Mouse (Mus musculus): Measurements from ENCODE around the gene Zfp738. TPM values are rescaled to one million over a fixed set of nuclear protein-coding genes. Genes with fewer than 3 reads are reported as not detected.

Gene Zfp738
- polyA plus RNA-seq, 1 experiment, result 3.6 TPM

DNA sequence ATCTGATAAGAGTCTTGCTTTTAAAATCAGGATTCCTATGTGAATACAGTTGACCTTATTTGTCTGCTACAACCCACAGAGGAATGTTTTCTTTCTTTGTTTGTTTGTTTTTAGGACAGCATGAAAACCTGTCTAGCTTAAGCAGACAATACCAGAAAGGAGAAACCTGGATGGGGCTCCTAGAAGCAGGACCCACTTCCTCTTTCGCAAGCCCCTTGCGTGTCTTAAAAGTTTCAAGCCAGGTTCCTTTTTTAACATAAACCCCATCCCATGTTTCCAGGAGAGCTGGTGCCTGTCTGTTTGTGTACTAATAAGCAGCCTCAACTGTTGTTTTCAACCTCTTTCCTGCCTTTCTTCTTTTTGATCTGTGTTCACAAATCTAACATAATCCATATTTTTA, 12.0 kb downstream of the Zfp738 start:
- no peak overlapping the region for H3K4me3 ChIP-seq (ENCODE audit: insufficient read depth, low read depth, low read length)
- TF ChIP-seq CTCF (conservative IDR thresholded peaks at IDR 0.05; ENCODE audit: insufficient read depth, insufficient read length, low read depth, low read length), result no peak
- no peak for TF ChIP-seq POLR2A (IDR thresholded peaks at IDR 0.05; ENCODE audit: low read depth, low read length)
- H3K27ac ChIP-seq (ENCODE audit: insufficient read depth, low read depth, low read length), result no peak overlapping the region
- H3K36me3 ChIP-seq (ENCODE audit: control insufficient read depth, insufficient read depth, low read length), result no peaks in the 10 kb centered on the region; the same call in 1 of the 2 replicates
- H3K4me1 ChIP-seq (ENCODE audit: control insufficient read depth, insufficient read depth, low read length), result no peaks in the 10 kb centered on the region
- H3K27me3 ChIP-seq (replicated peaks; ENCODE audit: control insufficient read depth, insufficient read depth, low read length), result no peaks in the 10 kb centered on the region
- no peak for DNase-seq
- 99% methylated on average over 2 of the region's 2 CpGs for WGBS

DNA sequence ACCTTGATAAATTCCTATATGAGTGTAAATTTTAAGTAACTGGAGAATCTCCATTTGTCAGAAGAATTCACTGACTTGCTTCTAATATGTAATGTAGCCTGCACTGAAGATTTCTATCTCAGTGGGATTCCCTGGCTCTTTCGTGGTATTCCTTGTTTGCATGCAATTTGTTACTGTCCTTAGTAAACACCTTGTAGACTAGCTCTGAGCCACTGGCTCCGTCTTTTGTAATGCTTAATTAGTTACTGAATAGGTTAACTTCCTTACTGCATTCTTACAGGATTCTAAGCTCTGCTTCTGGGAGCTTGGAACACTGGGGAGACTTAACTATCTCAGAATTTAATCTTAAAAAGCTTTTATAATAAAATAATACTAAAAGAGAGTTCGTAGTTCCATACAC, 34.4 kb downstream of the Zfp738 start:
- H3K36me3 ChIP-seq (ENCODE audit: control insufficient read depth, insufficient read depth, low read length), result no peaks in the 10 kb centered on the region
- no peaks in the 10 kb centered on the region for H3K4me1 ChIP-seq (ENCODE audit: control insufficient read depth, insufficient read depth, low read length)
- no peaks in the 10 kb centered on the region for H3K27me3 ChIP-seq (replicated peaks; ENCODE audit: control insufficient read depth, insufficient read depth, low read length)
- no peak overlapping the region for H3K4me3 ChIP-seq (ENCODE audit: insufficient read depth, low read depth, low read length)
- no peak for DNase-seq
- no peak for TF ChIP-seq POLR2A (IDR thresholded peaks at IDR 0.05; ENCODE audit: low read depth, low read length)
- no peak for TF ChIP-seq CTCF (conservative IDR thresholded peaks at IDR 0.05; ENCODE audit: insufficient read depth, insufficient read length, low read depth, low read length)
- WGBS, result 41% methylated on average over 3 of the region's 3 CpGs
- no peak overlapping the region for H3K27ac ChIP-seq (ENCODE audit: insufficient read depth, low read depth, low read length)

DNA sequence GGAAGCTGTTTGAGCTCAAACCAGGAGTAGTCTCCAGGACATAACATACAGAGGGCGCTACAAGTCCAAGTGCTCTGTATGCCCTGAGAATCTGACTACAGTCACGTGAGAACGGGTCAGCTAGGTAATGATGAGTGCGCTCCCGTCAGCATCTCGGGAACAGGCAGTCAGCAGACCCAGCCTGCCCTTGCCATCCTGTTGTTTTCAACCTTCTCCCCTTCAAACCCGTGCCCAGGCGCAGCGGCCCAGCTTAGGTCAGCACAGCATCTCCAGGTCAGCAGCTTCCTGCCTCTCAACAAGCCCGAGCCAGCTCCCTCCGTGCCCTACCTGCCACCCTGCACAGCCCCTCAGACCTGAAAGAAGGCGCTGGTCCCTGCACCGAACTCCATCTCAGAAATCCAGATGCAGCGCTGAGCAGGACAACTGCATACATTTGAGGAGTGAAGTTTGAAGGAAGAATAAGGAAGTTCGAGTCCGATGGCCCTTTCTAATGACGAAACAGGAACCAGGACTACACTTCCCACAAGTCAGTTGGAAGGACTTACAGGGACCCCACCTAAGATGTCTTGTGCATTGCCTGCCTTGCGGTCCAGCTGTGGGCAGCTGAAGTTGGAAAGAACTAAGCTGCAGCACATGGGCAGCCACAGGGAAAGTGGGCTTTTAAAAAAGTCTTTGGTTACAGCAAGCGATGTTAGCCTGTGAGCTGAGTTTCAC, 49.4 kb downstream of the Zfp738 start, which contains the start of the genes Gm49345 and Zfp729a:
TSS of gene Gm49345 (minus strand) at position 476 of the 714 bp plus-strand sequence.
TSS of gene Zfp729a (minus strand) at position 498 of the 714 bp plus-strand sequence.
- peak within 1 kb of the TSS; percentile 98 for H3K4me3 ChIP-seq (ENCODE audit: insufficient read depth, low read depth, low read length)
- peak; percentile 94 for DNase-seq
- no peak for TF ChIP-seq POLR2A (IDR thresholded peaks at IDR 0.05; ENCODE audit: low read depth, low read length)
- peak; percentile 50 for TF ChIP-seq CTCF (conservative IDR thresholded peaks at IDR 0.05; ENCODE audit: insufficient read depth, insufficient read length, low read depth, low read length)
- H3K27ac ChIP-seq (ENCODE audit: insufficient read depth, low read depth, low read length), result peak within 1 kb of the TSS; percentile 84
- under 1% methylated on average over 19 of the region's 19 CpGs for WGBS
- H3K36me3 ChIP-seq (ENCODE audit: control insufficient read depth, insufficient read depth, low read length), result no peaks in the 10 kb centered on the region
- no peaks in the 10 kb centered on the region for H3K4me1 ChIP-seq (ENCODE audit: control insufficient read depth, insufficient read depth, low read length)
- no peaks in the 10 kb centered on the region for H3K27me3 ChIP-seq (replicated peaks; ENCODE audit: control insufficient read depth, insufficient read depth, low read length)

DNA sequence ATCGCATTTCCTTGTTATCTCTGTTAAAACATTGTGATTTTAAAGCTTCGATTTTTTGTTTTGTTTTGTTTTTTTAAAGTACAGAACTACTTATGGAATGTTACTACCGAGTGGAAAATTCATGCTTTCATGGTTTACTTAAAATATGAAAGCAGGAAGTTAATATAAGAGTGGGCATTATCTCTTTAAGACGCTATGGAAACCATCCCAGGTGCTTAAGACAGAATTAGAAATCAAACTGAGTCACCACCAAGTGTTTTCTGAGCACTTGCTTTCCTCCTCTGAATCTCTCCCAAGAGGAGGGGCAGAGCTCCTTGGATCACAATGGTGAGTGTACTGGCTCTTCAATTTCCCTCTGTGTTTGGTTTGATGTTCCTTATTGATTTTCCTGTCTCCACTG, 76.8 kb downstream of the Zfp738 start:
- no peak overlapping the region for H3K4me3 ChIP-seq (ENCODE audit: insufficient read depth, low read depth, low read length)
- WGBS, result 86% methylated on average over 4 of the region's 4 CpGs

DNA sequence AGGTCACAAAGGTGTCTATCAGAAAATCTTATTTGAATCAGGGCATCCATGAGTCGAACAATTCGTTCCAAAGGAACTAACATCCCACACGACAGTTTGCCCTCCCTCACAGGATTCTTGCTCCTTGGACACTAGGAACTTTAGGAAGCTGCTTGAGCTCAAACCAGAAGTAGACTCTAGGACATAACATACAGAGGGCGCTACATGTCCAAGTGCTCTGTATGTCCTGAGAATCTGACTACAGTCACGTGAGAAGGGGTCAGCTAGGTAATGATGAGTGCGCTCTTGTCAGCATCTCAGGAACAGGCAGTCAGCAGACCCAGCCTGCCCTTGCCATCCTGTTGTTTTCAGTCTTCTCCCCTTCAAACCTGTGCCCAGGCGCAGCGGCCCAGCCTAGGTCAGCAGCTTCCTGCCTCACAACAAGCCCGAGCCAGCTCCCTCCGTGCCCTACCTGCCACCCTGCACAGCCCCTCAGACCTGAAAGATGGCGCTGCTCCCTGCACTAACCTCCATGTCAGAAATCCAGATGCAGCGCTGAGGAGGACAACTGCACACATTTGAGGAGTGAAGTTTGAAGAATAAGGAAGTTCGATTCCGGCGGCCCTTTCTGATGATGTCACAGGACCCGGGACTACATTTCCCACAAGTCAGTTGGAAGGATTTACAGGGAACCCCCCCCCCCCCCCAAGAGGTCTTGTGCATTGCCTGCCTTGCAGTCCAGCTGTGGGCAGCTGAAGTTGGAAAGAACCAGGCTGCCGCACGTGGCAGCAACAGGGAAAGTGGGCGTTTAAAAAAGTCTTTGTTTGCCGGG, 77.6 kb downstream of the Zfp738 start, which contains the start of gene Zfp729b:
TSS of gene Zfp729b (minus strand) at position 642 of the 811 bp plus-strand sequence.
- TF ChIP-seq CTCF (conservative IDR thresholded peaks at IDR 0.05; ENCODE audit: insufficient read depth, insufficient read length, low read depth, low read length) (0 out of 2 replicates have a peak, but pooled peaks have one; percentile 10), POLR2A (IDR thresholded peaks at IDR 0.05; ENCODE audit: low read depth, low read length) (no peak)
- Histone ChIP-seq H3K27ac (ENCODE audit: insufficient read depth, low read depth, low read length) (peak within 1 kb of the TSS; percentile 83), H3K36me3 (ENCODE audit: control insufficient read depth, insufficient read depth, low read length) (no peaks in the 10 kb centered on the region), H3K4me1 (ENCODE audit: control insufficient read depth, insufficient read depth, low read length) (0 out of 2 replicates have a peak, but pooled peaks cover 2% of the 10 kb centered on the region), H3K27me3 (replicated peaks; ENCODE audit: control insufficient read depth, insufficient read depth, low read length) (no peaks in the 10 kb centered on the region), H3K4me3 (ENCODE audit: insufficient read depth, low read depth, low read length) (peak within 1 kb of the TSS; percentile 97)
- peak; percentile 95 for DNase-seq
- 2% methylated on average over 20 of the region's 20 CpGs for WGBS

More for the DNA sequence above, 76.8 kb downstream of the Zfp738 start:
- H3K36me3 ChIP-seq (ENCODE audit: control insufficient read depth, insufficient read depth, low read length), result no peaks in the 10 kb centered on the region
- peak; percentile 0 for DNase-seq
- no peak for TF ChIP-seq POLR2A (IDR thresholded peaks at IDR 0.05; ENCODE audit: low read depth, low read length)
- no peak for TF ChIP-seq CTCF (conservative IDR thresholded peaks at IDR 0.05; ENCODE audit: insufficient read depth, insufficient read length, low read depth, low read length)
- H3K27ac ChIP-seq (ENCODE audit: insufficient read depth, low read depth, low read length), result no peak overlapping the region
- H3K27me3 ChIP-seq (replicated peaks; ENCODE audit: control insufficient read depth, insufficient read depth, low read length), result no peaks in the 10 kb centered on the region
- H3K4me1 ChIP-seq (ENCODE audit: control insufficient read depth, insufficient read depth, low read length), result 0 out of 2 replicates have a peak, but pooled peaks cover 2% of the 10 kb centered on the region

Other genes with a start within 250 kb of the Zfp738 start
- gene Zfp874a, start 235.4 kb downstream of the Zfp738 start, polyA plus RNA-seq (2012; rRNA removed), result 2.0 and 2.8 TPM in 2 replicates
- gene Zfp874b, start 202.8 kb downstream of the Zfp738 start, polyA plus RNA-seq (2012; rRNA removed), result 3.5 TPM in 2 replicates
- 0.88 and 1.3 TPM in 2 replicates for gene Zfp58, start 186.5 kb downstream of the Zfp738 start, polyA plus RNA-seq (2012; rRNA removed)
- not detected in 2 replicates for gene Gm26965, start 160.9 kb downstream of the Zfp738 start, polyA plus RNA-seq (2012; rRNA removed)
- 28.0 and 30.8 TPM in 2 replicates for gene Zfp87, start 160.9 kb downstream of the Zfp738 start, polyA plus RNA-seq (2012; rRNA removed)
- gene Zfp748, start 133.2 kb downstream of the Zfp738 start, polyA plus RNA-seq (2012; rRNA removed), result 2.2 and 3.3 TPM in 2 replicates
- gene Zfp729b, start 77.4 kb downstream of the Zfp738 start, polyA plus RNA-seq (2012; rRNA removed), result 0.49 and 0.86 TPM in 2 replicates
- gene Gm49345, start 49.3 kb downstream of the Zfp738 start, polyA plus RNA-seq (2012; rRNA removed), result not detected in 2 replicates
- gene Zfp729a, start 49.3 kb downstream of the Zfp738 start, polyA plus RNA-seq (2012; rRNA removed), result 0.91 and 1.4 TPM in 2 replicates
- gene Zfp65, start 42.1 kb upstream of the Zfp738 start, polyA plus RNA-seq (2012; rRNA removed), result 1.1 and 1.9 TPM in 2 replicates
- 0.53 and 0.58 TPM in 2 replicates for gene Zfp85, start 68.2 kb upstream of the Zfp738 start, polyA plus RNA-seq (2012; rRNA removed)
- gene Zfp493, start 92.6 kb upstream of the Zfp738 start, polyA plus RNA-seq (2012; rRNA removed), result 0.90 and 2.1 TPM in 2 replicates
- 0.61 and 1.1 TPM in 2 replicates for gene Zfp273, start 126.7 kb upstream of the Zfp738 start, polyA plus RNA-seq (2012; rRNA removed)
- gene Gm10037, start 144.0 kb upstream of the Zfp738 start, polyA plus RNA-seq (2012; rRNA removed), result 1.9 and 2.5 TPM in 2 replicates
- not detected in 2 replicates for gene BC048507, start 176.3 kb upstream of the Zfp738 start, polyA plus RNA-seq (2012; rRNA removed)